Mouse (Mus musculus) heart, adult 18-20 months (tissue): ENCODE results near the gene Entpd2. TPM values are rescaled to one million over a fixed set of nuclear protein-coding genes. Genes with fewer than 3 reads are reported as not detected.

ENCODE experiments used
- DNase-seq, 2 experiments: peaks; one replicate each; pipeline ENCODE4 v3.0.0; 2021 to 2022; ENCODE audit warnings: mixed read lengths in 1 of 2
- long read RNA-seq, 2 experiments: library from polyadenylated mRNA; stranded (forward); transcript quantifications; one replicate each; pipeline ENCODE4 v2.0.0; 2021
- total RNA-seq, 2 experiments: library from RNA; stranded (reverse); gene quantifications; 2 replicates each; pipeline ENCODE4 v1.2.3; 2021

The Entpd2 gene
- total RNA-seq, result 10 to 100 TPM; 13.7 to 14.5 TPM
- long read RNA-seq, experiment 1, transcript Entpd2-201 (9 exons, 1,935 nt), result major isoform, 7 of 13 reads
- long read RNA-seq, experiment 1, partial matches to known transcripts, result 6 of 13 reads
- long read RNA-seq, experiment 1, other reads (novel, unspliced or antisense), result 0 of 13 reads
- long read RNA-seq, experiment 2, transcript Entpd2-201 (9 exons, 1,935 nt), result major isoform, 13 of 13 reads
- long read RNA-seq, experiment 2, partial matches to known transcripts, result 0 of 13 reads
- long read RNA-seq, experiment 2, other reads (novel, unspliced or antisense), result 0 of 13 reads

GRCm38 (mm10) chr2:25395721-25396596, at the start of gene Entpd2:
Gene Entpd2 (plus strand): TSS chr2:25395874.
- DNase-seq, result peak; percentile 42 to 64

DNA sequence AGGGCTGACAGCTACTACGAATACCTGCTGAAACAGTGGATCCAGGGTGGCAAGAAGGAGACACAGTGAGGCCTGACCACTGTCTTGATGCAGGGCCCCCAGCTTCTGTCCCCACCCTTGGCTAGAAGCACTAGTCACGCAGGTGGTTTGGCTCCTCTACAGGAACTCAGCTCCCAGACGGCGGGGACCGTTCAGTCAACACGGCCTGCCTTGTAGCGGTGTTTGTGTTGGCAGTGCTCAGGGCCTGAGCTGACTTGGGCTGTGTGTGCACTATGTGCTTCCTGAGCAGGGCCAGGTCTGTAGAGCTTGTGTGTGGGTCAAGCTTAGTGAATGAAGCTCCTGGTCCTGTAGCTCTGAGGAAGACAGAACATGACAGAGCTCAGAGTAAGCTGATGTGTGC, 47.5 kb upstream of the Entpd2 start:
- peak in 1 of 2 experiments; percentile 25 for DNase-seq

DNA sequence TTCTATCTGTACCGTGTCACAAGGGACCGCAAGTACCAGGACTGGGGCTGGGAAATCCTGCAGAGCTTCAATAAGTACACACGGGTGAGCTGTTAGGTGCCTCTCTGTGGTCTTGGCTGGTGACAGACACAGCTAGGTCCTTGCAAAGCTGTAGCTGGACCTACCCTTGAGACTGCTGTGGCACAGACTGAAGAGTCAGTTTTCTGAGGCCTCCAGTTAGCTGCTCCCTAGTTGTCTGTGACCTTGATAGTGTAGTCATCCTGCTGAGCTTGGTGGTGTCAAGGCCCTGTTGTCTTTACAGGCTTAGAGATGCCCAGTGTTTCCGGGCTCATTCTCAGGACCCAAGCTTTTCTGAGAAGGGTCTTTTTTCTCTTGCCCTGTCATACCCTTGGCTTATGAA, 46.2 kb upstream of the Entpd2 start:
- no peak for DNase-seq

DNA sequence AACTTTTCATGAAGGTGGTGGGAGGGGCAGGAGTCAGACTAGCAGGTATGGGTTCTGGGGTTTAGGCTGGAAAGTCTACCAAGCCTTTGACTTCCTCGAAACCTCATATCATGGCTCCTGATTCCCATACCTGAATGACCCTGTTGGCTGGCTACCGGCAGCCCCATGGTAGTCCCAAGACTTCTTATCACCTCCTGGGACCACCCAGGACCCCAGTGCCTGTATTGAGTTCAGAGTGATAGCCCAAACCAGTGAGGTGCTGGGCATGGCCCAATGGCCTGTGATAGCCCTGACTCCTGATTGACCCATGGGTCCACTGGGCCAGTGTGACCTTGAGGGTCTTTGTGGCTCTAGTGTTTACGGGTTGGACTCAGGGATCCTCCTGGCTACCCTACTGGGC, 45.0 kb upstream of the Entpd2 start:
- no peak for DNase-seq

- no peak for DNase-seq
Measured at GRCm38 (mm10) chr2:25354211-25354610, 41.5 kb upstream of the Entpd2 start.

- no peak for DNase-seq
Measured at GRCm38 (mm10) chr2:25355419-25356066, 40.1 kb upstream of the Entpd2 start.

DNA sequence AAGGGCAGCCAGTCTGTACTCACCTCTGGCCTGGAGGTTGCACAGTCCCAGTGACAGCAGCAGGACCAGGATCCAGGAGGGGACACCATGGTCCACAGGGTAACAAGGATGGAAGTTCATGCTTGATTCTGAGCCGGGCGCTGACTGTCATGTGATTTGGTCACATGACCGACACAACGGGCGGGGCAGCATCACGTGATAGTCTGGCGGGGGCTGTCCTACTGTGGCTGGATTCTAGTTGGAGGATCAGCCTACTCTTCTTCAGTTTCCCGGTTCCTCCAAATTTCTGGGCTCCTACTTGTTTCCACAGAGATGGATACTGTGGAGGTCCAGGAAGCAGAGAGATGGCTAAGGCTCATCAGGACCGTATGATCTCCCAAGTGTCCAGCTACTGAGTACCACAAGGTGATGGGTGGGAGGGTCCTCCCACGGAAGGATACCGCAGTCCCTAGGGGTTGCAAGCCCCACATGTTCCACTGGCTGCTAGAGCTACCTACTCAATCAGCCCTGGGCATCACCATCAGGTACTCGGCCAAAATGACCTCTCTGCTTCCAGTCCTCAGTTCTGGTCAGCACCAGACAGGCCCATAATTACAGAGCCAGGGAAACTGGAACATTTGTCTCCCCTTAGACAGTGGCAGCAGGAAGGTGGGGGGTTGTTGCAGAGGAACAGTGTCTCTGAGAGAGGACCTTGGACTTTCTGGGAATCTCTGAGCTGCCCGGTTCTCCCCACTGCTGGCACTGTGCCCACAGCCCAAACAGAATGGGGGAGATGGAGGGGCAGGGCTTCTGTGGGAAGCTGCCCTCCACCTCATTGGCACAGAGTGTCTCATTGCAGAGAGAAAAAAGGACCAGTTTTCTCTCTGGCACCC, 39.2 kb upstream of the Entpd2 start, which contains the start of gene Dpp7:
Gene Dpp7 (minus strand): TSS at position 152 of the 872 bp plus-strand sequence.
- peak; percentile 87 to 90 for DNase-seq

DNA sequence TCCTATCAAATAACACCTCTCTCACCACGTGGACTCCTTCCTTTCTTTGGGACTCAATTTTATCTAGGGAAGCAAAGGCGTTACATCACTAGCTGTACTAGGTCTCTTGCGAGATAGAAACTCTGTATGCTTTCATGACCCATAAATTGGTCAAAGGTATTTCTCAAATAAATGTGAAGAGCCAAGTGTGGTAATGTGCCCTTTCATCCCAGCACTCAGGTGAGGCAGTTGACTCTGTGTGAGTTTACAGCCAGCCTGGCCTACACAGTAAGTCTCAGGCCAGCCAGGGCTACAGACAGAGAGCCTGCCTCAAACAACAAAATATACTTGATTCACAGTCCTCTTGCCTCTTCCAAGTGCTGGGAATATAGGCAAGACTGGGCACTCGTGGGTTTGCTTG, 35.8 kb upstream of the Entpd2 start:
- DNase-seq, result no peak

DNA sequence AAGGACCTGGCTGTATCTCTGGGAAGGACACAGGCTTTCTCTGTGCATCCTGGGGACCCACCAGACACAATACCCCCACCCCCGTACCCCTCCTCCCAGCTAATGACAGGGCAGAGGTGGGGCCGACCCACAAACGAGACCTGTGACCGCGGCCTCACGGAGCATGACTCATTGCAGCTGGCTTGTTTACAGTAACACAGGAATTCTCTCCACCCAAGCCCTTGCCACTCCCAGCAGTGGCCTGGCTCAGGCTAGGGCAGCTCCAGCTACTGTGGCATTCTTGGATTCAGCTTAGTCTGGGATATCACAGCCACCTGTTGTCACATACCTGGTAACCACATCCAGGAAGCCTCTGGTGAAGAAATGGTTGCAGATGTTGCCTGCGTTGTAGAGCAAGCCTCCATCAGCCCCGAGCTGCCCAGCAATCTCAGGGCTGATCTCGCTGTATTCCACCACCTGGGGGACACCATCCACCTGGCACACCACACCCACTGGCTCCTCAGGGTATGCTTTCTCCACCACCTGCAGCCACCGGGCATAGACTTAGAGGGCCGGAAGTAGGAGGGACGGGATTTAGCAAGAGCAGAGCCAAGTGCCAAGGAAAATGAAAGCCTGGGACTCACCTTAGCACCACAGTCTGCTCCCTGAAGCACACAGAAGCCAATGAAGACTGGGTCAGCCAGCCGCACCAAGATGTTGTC, 32.0 kb upstream of the Entpd2 start:
- no peak for DNase-seq

DNA sequence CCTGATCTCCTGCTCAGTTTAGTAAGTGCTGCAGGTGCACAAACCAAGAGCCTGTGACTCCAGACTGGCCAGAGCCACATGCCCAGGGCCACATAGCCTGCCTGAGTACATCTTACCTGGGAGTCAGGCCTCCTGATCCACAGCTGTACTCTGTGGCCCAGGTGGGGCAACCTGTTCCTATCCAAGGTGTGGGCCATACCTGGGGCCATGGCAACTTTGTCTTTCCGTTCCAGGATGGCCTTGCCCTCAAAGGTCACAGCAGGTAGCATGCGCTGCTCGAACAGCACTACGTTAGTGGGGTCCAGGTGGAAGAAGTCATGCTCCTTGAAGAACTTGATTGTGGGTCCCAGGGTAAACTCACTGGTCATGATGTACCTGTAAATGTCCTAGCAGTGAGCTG, 31.4 kb upstream of the Entpd2 start:
- DNase-seq, result no peak

DNA sequence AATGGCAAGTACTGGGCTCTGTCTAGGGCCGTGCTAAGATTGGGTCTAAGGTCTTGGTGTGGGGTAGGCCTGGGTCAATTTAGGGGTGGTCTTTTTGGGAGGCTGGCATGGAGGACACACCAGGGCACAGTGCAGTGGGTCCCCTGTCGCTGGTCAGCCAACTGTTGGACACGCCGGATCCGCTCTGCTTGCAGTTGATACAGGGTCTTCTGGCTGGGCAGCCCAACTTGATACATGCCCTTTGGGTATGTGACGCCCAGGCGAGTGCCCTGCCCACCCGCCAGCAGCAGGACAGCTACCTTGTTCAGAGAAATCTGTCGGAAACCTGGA, 30.9 kb upstream of the Entpd2 start:
- peak in 1 of 2 experiments; percentile 33 for DNase-seq

GRCm38 (mm10) chr2:25365091-25365761, 30.4 kb upstream of the Entpd2 start, which contains the start of gene Uap1l1:
Gene Uap1l1 (minus strand): TSS chr2:25365682.
- peak; percentile 87 to 92 for DNase-seq

DNA sequence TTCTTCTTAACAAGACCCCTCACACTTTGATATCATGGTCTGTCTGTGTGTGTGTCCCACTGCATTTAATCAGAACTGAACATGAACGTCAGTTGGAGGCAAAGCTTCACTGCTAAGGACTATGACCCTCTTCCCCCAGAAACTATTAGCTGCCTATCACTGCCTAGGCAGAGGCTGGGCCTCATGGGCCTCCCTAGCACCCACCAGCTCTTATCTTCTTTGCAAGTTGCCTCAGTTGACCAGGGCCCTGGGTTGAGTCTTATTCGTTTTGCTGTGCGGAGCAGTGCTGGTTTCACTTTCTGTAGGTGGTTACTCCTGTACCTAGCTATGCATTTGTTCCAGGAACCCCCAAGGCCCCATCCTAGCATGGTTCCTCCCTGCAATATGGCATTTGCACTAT, 25.7 kb upstream of the Entpd2 start:
- DNase-seq, result no peak

DNA sequence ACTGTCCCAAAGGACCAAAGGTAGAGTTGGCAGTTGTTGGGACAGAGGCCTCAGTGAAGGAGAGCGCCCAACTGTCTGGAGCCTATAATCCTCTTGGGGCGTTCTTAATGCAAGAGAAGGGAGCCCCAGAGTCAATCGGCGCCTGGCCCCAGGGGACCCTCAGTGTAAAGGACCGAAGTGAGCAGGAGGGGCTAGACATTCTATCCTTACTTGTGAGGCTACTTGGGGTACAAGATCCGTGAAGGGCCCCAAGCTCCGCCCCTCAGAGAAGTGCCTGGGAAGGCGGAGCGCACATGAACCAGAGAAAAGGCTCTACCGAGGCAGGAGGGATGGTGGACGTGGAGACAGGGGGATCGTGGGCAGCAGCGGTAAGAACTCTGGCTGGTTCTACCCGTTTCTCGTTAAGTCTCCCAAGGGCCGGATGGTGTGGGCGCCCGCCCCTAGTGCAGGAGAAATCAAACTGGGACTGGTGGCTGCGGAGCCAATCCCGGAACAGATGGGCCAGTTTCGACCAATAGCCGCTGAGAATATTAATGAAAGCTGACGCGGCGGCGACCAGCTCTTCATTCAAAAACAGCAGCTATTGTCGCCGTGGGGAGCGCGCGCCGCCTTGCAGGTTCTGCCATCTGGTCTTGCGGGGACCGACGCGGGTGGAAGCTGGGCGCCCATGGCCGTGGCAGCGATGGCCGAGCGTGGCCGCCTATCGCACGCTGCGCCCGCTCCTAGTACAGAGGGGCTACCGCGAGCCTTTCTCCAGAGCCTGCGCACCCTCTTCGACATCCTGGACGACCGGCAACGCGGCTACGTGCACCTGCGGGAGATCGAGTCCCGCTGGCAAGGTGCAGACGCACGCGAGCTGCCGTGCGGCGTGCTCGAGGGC, 23.7 kb upstream of the Entpd2 start, which contains the start of gene Sapcd2:
Gene Sapcd2 (plus strand): TSS at position 558 of the 880 bp plus-strand sequence.
- peak; percentile 87 to 91 for DNase-seq

GRCm38 (mm10) chr2:25372644-25373391, 22.9 kb upstream of the Entpd2 start:
- no peak for DNase-seq

GRCm38 (mm10) chr2:25373431-25373830, 22.2 kb upstream of the Entpd2 start:
- DNase-seq, result no peak

- peak; percentile 63 to 75 for DNase-seq
Measured at GRCm38 (mm10) chr2:25376589-25376988, 19.1 kb upstream of the Entpd2 start.

GRCm38 (mm10) chr2:25384492-25384891, 11.2 kb upstream of the Entpd2 start:
- no peak for DNase-seq

DNA sequence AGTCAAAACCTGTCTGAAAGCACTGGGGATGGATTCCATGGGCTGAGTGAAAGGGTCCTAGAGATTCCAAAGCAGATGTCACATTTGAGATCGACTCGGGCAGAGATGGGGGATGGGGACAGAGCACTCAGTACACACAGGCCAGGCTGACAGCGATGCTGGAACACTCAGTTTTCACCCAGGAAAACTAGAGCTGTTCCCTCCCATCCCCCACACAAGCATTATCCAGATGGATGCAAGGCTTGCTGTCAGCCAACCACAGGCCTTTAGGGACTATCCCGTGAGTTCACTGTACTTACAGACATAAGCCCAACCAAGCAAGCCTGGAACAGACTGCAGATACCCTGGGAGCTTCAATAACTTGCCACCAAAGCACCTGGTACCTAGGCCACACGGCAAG, 4.4 kb upstream of the Entpd2 start:
- DNase-seq, result peak in 1 of 2 experiments; percentile 27
